Mouse (Mus musculus) limb, embryonic 14.5 days (tissue): ENCODE data around the gene Tnip2. TPM values are rescaled to one million over a fixed set of nuclear protein-coding genes. Genes with fewer than 3 reads are reported as not detected.

Experiments
- ATAC-seq: fragments of 200-750 bp; cut with Nextera tagmentation; 2 replicates; pipeline ENCODE4 v1.8.0; 2017; ENCODE audit warnings: low read depth, moderate number of reproducible peaks, moderate TSS enrichment; ENCODE audit not compliant: low FRiP score
- DNase-seq: peaks from one replicate; pipeline ENCODE4 v3.0.0-alpha.2; 2015; ENCODE audit warnings: low spot score
- H3K27ac ChIP-seq: fragments of 300-500 bp; sonication (generic); replicated peaks from 2 replicates; pipeline ENCODE4 v1.5.1; 2014; ENCODE audit warnings: low read depth, mild to moderate bottlenecking, low read length, moderate library complexity, mixed read lengths
- H3K27me3 ChIP-seq: fragments of 300-500 bp; sonication (generic); 2 replicates; pipeline ENCODE4 v1.6.1; 2014; ENCODE audit warnings: low read length, mixed read lengths; ENCODE audit not compliant: control insufficient read depth, insufficient read depth
- H3K36me3 ChIP-seq: fragments of 300-500 bp; sonication (generic); 2 replicates; pipeline ENCODE4 v1.6.1; 2014; ENCODE audit warnings: mild to moderate bottlenecking, low read length, moderate library complexity, mixed read lengths; ENCODE audit not compliant: control insufficient read depth, insufficient read depth
- H3K4me1 ChIP-seq: fragments of 300-500 bp; sonication (generic); 2 replicates; pipeline ENCODE4 v1.6.1; 2014; ENCODE audit warnings: antibody characterized with exemption, low read length, mixed read lengths; ENCODE audit not compliant: control insufficient read depth, insufficient read depth
- H3K4me2 ChIP-seq: fragments of 300-500 bp; sonication (generic); replicated peaks from 2 replicates; pipeline ENCODE4 v1.6.1; 2014; ENCODE audit warnings: low read depth, mild to moderate bottlenecking, low read length, moderate library complexity; ENCODE audit not compliant: severe bottlenecking
- H3K4me3 ChIP-seq: fragments of 300-500 bp; sonication (generic); replicated peaks from 2 replicates; pipeline ENCODE4 v1.5.1; 2014; ENCODE audit warnings: low read length
- H3K9ac ChIP-seq: fragments of 300-500 bp; sonication (generic); 2 replicates; pipeline ENCODE4 v1.6.1; 2014; ENCODE audit warnings: mild to moderate bottlenecking, low read depth, low read length, moderate library complexity; ENCODE audit not compliant: severe bottlenecking
- H3K9me3 ChIP-seq: fragments of 300-500 bp; sonication (generic); 2 replicates; pipeline ENCODE4 v1.6.1; 2016; ENCODE audit warnings: low read length; ENCODE audit not compliant: control insufficient read depth
- POLR2A ChIP-seq: fragments of 200-500 bp; IDR thresholded peaks from 2 replicates; pipeline ENCODE4 v1.8.0; 2012; ENCODE audit warnings: inconsistent platforms, mild to moderate bottlenecking, moderate library complexity, borderline replicate concordance; ENCODE audit not compliant: insufficient read depth, insufficient read length; ENCODE audit errors: extremely low read depth
- WGBS: fragments of 180-500 bp; shearing (Covaris S2); extraction: QIAGEN DNeasy Blood & Tissue Kit; methylation state at CpG from one replicate; pipeline ENCODE4 v1.1.7; 2014; 5-methylcytosine and 5-hydroxymethylcytosine counted together
- polyA plus RNA-seq, 2 experiments: library from polyadenylated mRNA; depleted of rRNA in 1 of 2; stranded (reverse) in 1 of 2; unstranded in 1 of 2; fragments of >200 nt; fragmentation: Nextera tagmentation in 1 of 2; extraction: Ambion mirVana in 1 of 2; gene quantifications; 2 replicates each; pipeline versions ENCODE4 v1.2.1 to v1.2.3; 2012 to 2014

Tnip2 gene
- polyA plus RNA-seq, 2 experiments = 17.1 to 23.7 TPM

GRCm38 (mm10) chr5:34535831-34536230 is 22.0 kb upstream of the Tnip2 start:
- TF ChIP-seq POLR2A = no peak
- Histone ChIP-seq H3K27ac (no peak overlapping the region), H3K4me1 (no peaks in the 10 kb centered on the region), H3K4me2 (no peak overlapping the region), H3K4me3 (no peak overlapping the region), H3K27me3 (no peaks in the 10 kb centered on the region), H3K9ac (no peak overlapping the region), H3K36me3 (no peaks in the 10 kb centered on the region), H3K9me3 (no peaks in the 10 kb centered on the region)
- WGBS = 79% methylated on average over 7 of the region's 7 CpGs
- no peak for ATAC-seq
- DNase-seq = no peak

- H3K9me3 ChIP-seq = no peaks in the 10 kb centered on the region
- H3K36me3 ChIP-seq = no peaks in the 10 kb centered on the region
- H3K4me1 ChIP-seq = no peaks in the 10 kb centered on the region
- ATAC-seq (no peak), DNase-seq (no peak)
- no peaks in the 10 kb centered on the region for H3K27me3 ChIP-seq
- no peak overlapping the region for H3K4me3 ChIP-seq
- no peak for TF ChIP-seq POLR2A
- H3K4me2 ChIP-seq = no peak overlapping the region
- no peak overlapping the region for H3K9ac ChIP-seq
- 81% methylated on average over 5 of the region's 5 CpGs for WGBS
- H3K27ac ChIP-seq = no peak overlapping the region
Measured at GRCm38 (mm10) chr5:34534776-34535581, 21.2 kb upstream of the Tnip2 start.

GRCm38 (mm10) chr5:34533820-34534219 is 20.0 kb upstream of the Tnip2 start:
- Histone ChIP-seq H3K36me3 (no peaks in the 10 kb centered on the region), H3K27me3 (no peaks in the 10 kb centered on the region), H3K4me3 (no peak overlapping the region), H3K4me2 (no peak overlapping the region), H3K4me1 (no peaks in the 10 kb centered on the region), H3K27ac (no peak overlapping the region), H3K9me3 (no peaks in the 10 kb centered on the region), H3K9ac (no peak overlapping the region)
- no peak for TF ChIP-seq POLR2A
- 78% methylated on average over 3 of the region's 3 CpGs for WGBS
- ATAC-seq (no peak), DNase-seq (no peak)

- Histone ChIP-seq H3K4me2 (no peak overlapping the region), H3K27ac (no peak overlapping the region), H3K36me3 (no peaks in the 10 kb centered on the region), H3K9ac (no peak overlapping the region), H3K9me3 (no peaks in the 10 kb centered on the region), H3K4me1 (no peaks in the 10 kb centered on the region), H3K27me3 (no peaks in the 10 kb centered on the region), H3K4me3 (no peak overlapping the region)
- TF ChIP-seq POLR2A = no peak
- WGBS = 70% methylated on average over 5 of the region's 5 CpGs
- ATAC-seq (no peak), DNase-seq (no peak)
Measured at GRCm38 (mm10) chr5:34533066-34533465, 19.3 kb upstream of the Tnip2 start.

- Histone ChIP-seq H3K36me3 (no peaks in the 10 kb centered on the region), H3K4me2 (no peak overlapping the region), H3K4me1 (no peaks in the 10 kb centered on the region), H3K9me3 (no peaks in the 10 kb centered on the region), H3K27ac (no peak overlapping the region), H3K27me3 (no peaks in the 10 kb centered on the region), H3K4me3 (no peak overlapping the region), H3K9ac (no peak overlapping the region)
- 46% methylated on average over 4 of the region's 4 CpGs for WGBS
- no peak for ATAC-seq
- no peak for TF ChIP-seq POLR2A
- no peak for DNase-seq
Measured at GRCm38 (mm10) chr5:34530687-34531086, 16.9 kb upstream of the Tnip2 start.
